Mouse (Mus musculus) lung, adult 2 months (tissue): ENCODE measurements around the gene Nav2.

Experiments used
- CTCF ChIP-seq: fragments of 200-500 bp; IDR thresholded peaks from 2 replicates; pipeline ENCODE4 v1.5.1; 2011; ENCODE audit warnings: mild to moderate bottlenecking, low read length, control low read depth; ENCODE audit not compliant: insufficient read depth
- POLR2A ChIP-seq: fragments of 200-500 bp; IDR thresholded peaks from 2 replicates; pipeline ENCODE4 v1.6.1; 2011; ENCODE audit warnings: low read depth, mild to moderate bottlenecking, control low read depth, low read length, borderline replicate concordance; ENCODE audit errors: extremely low read depth

DNA sequence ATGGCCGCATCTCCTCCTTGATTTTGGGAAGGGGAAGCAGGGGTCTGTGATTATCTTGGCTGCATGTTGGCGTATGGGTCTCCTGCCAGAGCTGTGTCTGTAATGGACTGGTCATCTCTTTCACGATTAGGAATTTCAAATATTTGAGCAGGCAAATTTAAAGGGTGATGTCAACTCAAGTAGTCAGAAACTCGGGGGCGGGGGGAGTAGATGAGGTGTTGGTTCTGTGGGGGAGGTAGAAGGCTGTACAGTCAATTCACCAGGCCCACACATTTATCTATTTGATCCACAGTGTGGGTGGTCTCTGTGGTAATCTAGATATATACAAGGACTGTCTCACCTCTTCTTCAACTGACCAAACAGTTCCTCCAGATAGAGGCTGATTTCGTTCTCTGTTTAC lies 566.8 kb downstream of the Nav2 start:
- TF ChIP-seq CTCF (no peak), POLR2A (no peak)
